Mouse (Mus musculus): ENCODE data around the gene Metap2.

- TF ChIP-seq CTCF (IDR thresholded peaks at IDR 0.05; ENCODE audit: low read depth, low read length) (no peak), POLR2A (IDR thresholded peaks at IDR 0.05; ENCODE audit: extremely low read depth, insufficient read depth, low read length) (no peak)
These were observed 84.8 kb downstream of the Metap2 start for GRCm38 (mm10) chr10:93812098-93812497.
